Mouse (Mus musculus): Measurements from ENCODE around the gene Vps51. TPM values are rescaled to one million over a fixed set of nuclear protein-coding genes. Genes with fewer than 3 reads are reported as not detected.
A peak's percentile ranks its signal among the peaks of the same experiment; 100 is the strongest.

Gene Vps51
- polyA plus RNA-seq, 1 experiment, result 23.5 TPM

DNA sequence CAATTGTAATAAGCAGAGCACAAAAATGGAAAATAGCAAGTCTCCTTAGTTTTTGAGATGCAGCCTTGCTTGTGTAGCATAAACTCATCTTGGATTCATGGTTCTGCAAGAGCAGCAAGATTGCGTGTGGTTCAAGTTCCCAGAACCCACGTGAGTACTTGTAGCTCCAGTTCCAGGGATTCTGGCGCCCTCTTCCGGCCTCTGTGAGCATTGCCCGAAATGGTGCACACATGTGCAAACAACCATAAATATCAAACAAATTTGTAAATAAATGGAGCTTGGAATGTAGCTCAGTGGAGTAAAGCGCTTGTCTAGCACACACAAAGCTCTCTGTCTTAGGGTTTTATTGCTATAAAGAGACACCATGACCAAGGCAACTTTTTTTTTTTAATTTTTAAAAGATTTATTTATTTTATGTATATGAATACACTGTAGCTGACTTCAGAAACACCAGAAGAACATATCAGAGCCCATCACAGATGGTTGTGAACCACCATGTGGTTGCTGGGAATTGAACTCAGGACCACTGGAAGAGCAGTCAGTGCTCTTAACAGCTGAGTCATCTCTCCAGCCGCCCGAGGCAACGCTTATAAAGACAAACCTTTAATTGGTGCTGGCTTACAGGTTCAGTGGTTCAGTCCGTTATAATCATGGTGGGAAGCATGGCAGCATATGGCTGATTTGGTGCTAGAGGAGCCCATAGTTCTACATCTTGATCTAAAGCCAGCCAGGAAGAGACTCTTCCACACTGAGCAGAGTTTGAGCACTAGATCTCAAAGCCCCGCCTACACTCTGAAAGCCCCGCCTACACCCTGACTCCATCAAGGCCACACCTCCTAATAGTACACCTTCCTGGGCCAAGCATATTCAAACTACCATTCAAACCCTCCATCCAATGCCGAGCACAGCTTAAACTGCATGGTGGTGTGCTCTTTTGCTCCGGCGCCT, 58.6 kb downstream of the Vps51 start:
- Histone ChIP-seq H3K4me1 (peaks cover 60% of the 10 kb centered on the region), H3K27me3 (replicated peaks) (peaks cover 6% of the 10 kb centered on the region), H3K36me3 (replicated peaks; ENCODE audit: low read length) (peaks cover 8% of the 10 kb centered on the region), H3K4me3 (replicated peaks) (peak overlapping the region; percentile 66), H3K9me3 (no peaks in the 10 kb centered on the region)
- TF ChIP-seq GATA1 (IDR thresholded peaks at IDR 0.05; ENCODE audit: borderline replicate concordance, low read length), result no peak
- no peak for TF ChIP-seq FLI1 (IDR thresholded peaks at IDR 0.05; ENCODE audit: low read length)

Other genes with a start within 250 kb of the Vps51 start
- gene Frmd8, start 202.0 kb downstream of the Vps51 start, polyA plus RNA-seq (2012; ENCODE audit: insufficient read depth, low replicate concordance), result 28.5 and 57.6 TPM in 2 replicates
- 3.6 and 6.9 TPM in 2 replicates for gene Slc25a45, start 199.4 kb downstream of the Vps51 start, polyA plus RNA-seq (2012; ENCODE audit: insufficient read depth, low replicate concordance)
- gene Tigd3, start 183.1 kb downstream of the Vps51 start, polyA plus RNA-seq (2012; ENCODE audit: insufficient read depth, low replicate concordance), result 0.57 and 1.3 TPM in 2 replicates
- gene Dpf2, start 164.2 kb downstream of the Vps51 start, polyA plus RNA-seq (2012; ENCODE audit: insufficient read depth, low replicate concordance), result 23.0 and 44.7 TPM in 2 replicates
- 4.4 and 15.7 TPM in 2 replicates for gene Cdc42ep2, start 152.4 kb downstream of the Vps51 start, polyA plus RNA-seq (2012; ENCODE audit: insufficient read depth, low replicate concordance)
- 11.0 and 14.1 TPM in 2 replicates for gene Pola2, start 113.0 kb downstream of the Vps51 start, polyA plus RNA-seq (2012; ENCODE audit: insufficient read depth, low replicate concordance)
- gene Slc22a20, start 91.1 kb downstream of the Vps51 start, polyA plus RNA-seq (2012; ENCODE audit: insufficient read depth, low replicate concordance), result not detected in 2 replicates
- gene Capn1, start 61.3 kb downstream of the Vps51 start, polyA plus RNA-seq (2012; ENCODE audit: insufficient read depth, low replicate concordance), result 66.2 and 91.7 TPM in 2 replicates
- gene Syvn1, start 30.7 kb downstream of the Vps51 start, polyA plus RNA-seq (2012; ENCODE audit: insufficient read depth, low replicate concordance), result 129 and 202 TPM in 2 replicates
- gene Mrpl49, start 19.4 kb downstream of the Vps51 start, polyA plus RNA-seq (2012; ENCODE audit: insufficient read depth, low replicate concordance), result 19.0 and 54.3 TPM in 2 replicates
- 3,425 and 5,919 TPM in 2 replicates for gene Fau, start 19.4 kb downstream of the Vps51 start, polyA plus RNA-seq (2012; ENCODE audit: insufficient read depth, low replicate concordance)
- gene Znhit2, start 16.0 kb downstream of the Vps51 start, polyA plus RNA-seq (2012; ENCODE audit: insufficient read depth, low replicate concordance), result 39.7 and 64.8 TPM in 2 replicates
- 26.1 and 59.5 TPM in 2 replicates for gene Tm7sf2, start 8.9 kb downstream of the Vps51 start, polyA plus RNA-seq (2012; ENCODE audit: insufficient read depth, low replicate concordance)
- not detected in 2 replicates for gene Tmem262, start 2.8 kb upstream of the Vps51 start, polyA plus RNA-seq (2012; ENCODE audit: insufficient read depth, low replicate concordance)
- gene Gm28374, start 5.0 kb upstream of the Vps51 start, polyA plus RNA-seq (2012; ENCODE audit: insufficient read depth, low replicate concordance), result not detected in 2 replicates
- gene Zfpl1, start 7.7 kb upstream of the Vps51 start, polyA plus RNA-seq (2012; ENCODE audit: insufficient read depth, low replicate concordance), result 88.5 and 121 TPM in 2 replicates
- 2.6 TPM in 1 of 2 replicates, not detected in the other for gene Cdca5, start 7.8 kb upstream of the Vps51 start, polyA plus RNA-seq (2012; ENCODE audit: insufficient read depth, low replicate concordance)
- gene AC131692.1, start 17.2 kb upstream of the Vps51 start, polyA plus RNA-seq (2012; ENCODE audit: insufficient read depth, low replicate concordance), result 1.5 and 3.1 TPM in 2 replicates
- 0.30 TPM in 1 of 2 replicates, not detected in the other for gene Naaladl1, start 28.6 kb upstream of the Vps51 start, polyA plus RNA-seq (2012; ENCODE audit: insufficient read depth, low replicate concordance)
- 66.7 and 124 TPM in 2 replicates for gene Sac3d1, start 41.4 kb upstream of the Vps51 start, polyA plus RNA-seq (2012; ENCODE audit: insufficient read depth, low replicate concordance)
- gene Snx15, start 51.1 kb upstream of the Vps51 start, polyA plus RNA-seq (2012; ENCODE audit: insufficient read depth, low replicate concordance), result 138 and 337 TPM in 2 replicates
- gene Batf2, start 63.8 kb upstream of the Vps51 start, polyA plus RNA-seq (2012; ENCODE audit: insufficient read depth, low replicate concordance), result 1.7 and 3.7 TPM in 2 replicates
- 46.0 and 68.7 TPM in 2 replicates for gene Arl2, start 64.3 kb upstream of the Vps51 start, polyA plus RNA-seq (2012; ENCODE audit: insufficient read depth, low replicate concordance)
- not detected in 2 replicates for gene Majin, start 107.2 kb upstream of the Vps51 start, polyA plus RNA-seq (2012; ENCODE audit: insufficient read depth, low replicate concordance)
- gene Gpha2, start 149.1 kb upstream of the Vps51 start, polyA plus RNA-seq (2012; ENCODE audit: insufficient read depth, low replicate concordance), result not detected in 2 replicates
- 26.0 and 29.6 TPM in 2 replicates for gene Ppp2r5b, start 158.6 kb upstream of the Vps51 start, polyA plus RNA-seq (2012; ENCODE audit: insufficient read depth, low replicate concordance)
- 34.7 and 62.6 TPM in 2 replicates for gene Atg2a, start 164.4 kb upstream of the Vps51 start, polyA plus RNA-seq (2012; ENCODE audit: insufficient read depth, low replicate concordance)
- gene Ehd1, start 199.5 kb upstream of the Vps51 start, polyA plus RNA-seq (2012; ENCODE audit: insufficient read depth, low replicate concordance), result 474 and 728 TPM in 2 replicates
- 4.8 and 6.6 TPM in 2 replicates for gene Cdc42bpg, start 229.2 kb upstream of the Vps51 start, polyA plus RNA-seq (2012; ENCODE audit: insufficient read depth, low replicate concordance)

Data from megakaryocyte, embryonic 14.5 days (primary cell).